ENCODE assay signal across 8 mouse cellular contexts in the genomic region with DNA sequence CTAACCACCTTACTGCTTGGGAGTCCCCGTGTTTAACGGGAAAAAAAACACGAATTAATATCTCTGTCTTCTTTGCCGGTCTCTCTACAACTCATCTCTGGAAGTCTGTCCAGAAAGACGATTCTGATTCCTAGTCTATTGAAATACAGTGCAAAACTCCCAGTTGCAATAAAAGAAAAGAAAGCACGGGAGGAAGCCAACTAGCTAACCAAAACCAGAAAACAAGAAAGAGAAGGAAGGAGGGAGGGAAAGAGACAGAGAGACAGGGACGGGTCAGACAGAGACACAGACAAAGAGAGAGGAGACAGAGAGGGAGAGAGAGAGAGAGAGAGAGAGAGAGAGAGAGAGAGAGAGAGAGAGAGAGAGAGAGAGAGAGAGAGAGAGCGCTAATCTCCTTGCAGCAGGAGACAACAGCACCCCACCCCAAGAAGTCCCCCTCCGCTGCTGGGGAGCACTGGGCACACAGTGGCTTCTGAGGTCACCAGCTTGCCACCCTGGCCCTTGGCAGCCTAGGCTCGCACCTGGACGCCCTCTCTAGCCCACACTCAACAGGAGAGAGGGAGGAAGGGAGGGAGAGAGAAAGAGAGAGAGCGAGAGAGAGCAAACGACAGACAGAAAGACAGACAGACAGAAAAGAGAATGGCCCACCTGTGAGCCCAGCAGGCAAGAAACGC.
DNase-seq lines count a peak whose midpoint lies in the region; ATAC-seq lines count a peak whose summit lies in the region.

No protein-coding gene starts in this region.

- H3K27me3 ChIP-seq in hindbrain, embryonic 11.5 days (ENCODE audit: control insufficient read depth, insufficient read depth, low read length): peaks cover 34% of the 10 kb centered on the region
- peaks cover 24% of the 10 kb centered on the region for H3K27me3 ChIP-seq in megakaryocyte, embryonic 14.5 days (replicated peaks)

- H3K4me1 ChIP-seq in hindbrain, embryonic 11.5 days (replicated peaks; ENCODE audit: control insufficient read depth, insufficient read depth, low read length): peaks cover 2% of the 10 kb centered on the region
- peaks cover 20% of the 10 kb centered on the region for H3K4me1 ChIP-seq in megakaryocyte, embryonic 14.5 days

- peak overlapping the region; percentile 78 for H3K4me2 ChIP-seq in hindbrain, embryonic 11.5 days (replicated peaks; ENCODE audit: low read depth, low read length)

- WGBS in hindbrain, embryonic 11.5 days: under 1% methylated on average over 14 of the region's 14 CpGs

- H3K4me3 ChIP-seq in hindbrain, embryonic 11.5 days (ENCODE audit: low read depth, low read length): peak overlapping the region; percentile 36
- peak overlapping the region; percentile 91 for H3K4me3 ChIP-seq in megakaryocyte, embryonic 14.5 days (replicated peaks)

- DNase-seq in adrenal gland, postnatal 14 days: peak; percentile 5
- DNase-seq in adrenal gland, postnatal 36 days: no peak
- DNase-seq in right cerebral cortex, postnatal 4 days: peak; percentile 11
- no peak for DNase-seq in right cerebral cortex, postnatal 10 days (ENCODE audit: low spot score in 2 of 2)
- peak; percentile 33 for DNase-seq in hindbrain, embryonic 11.5 days (ENCODE audit: low spot score)
- peak; percentile 23 to 25 for DNase-seq in thymus, postnatal 10 days (ENCODE audit: low spot score in 2 of 2)
- no peak for DNase-seq in left cerebral cortex, postnatal 14 days (ENCODE audit: low spot score in 2 of 2)

- H3K9me3 ChIP-seq in hindbrain, embryonic 11.5 days (ENCODE audit: control insufficient read depth, low read length): no peaks in the 10 kb centered on the region
- H3K9me3 ChIP-seq in megakaryocyte, embryonic 14.5 days: 0 out of 2 replicates have a peak, but pooled peaks cover 4% of the 10 kb centered on the region

- H3K9ac ChIP-seq in hindbrain, embryonic 11.5 days (ENCODE audit: low read depth, low read length): peak overlapping the region; percentile 62

- H3K27ac ChIP-seq in hindbrain, embryonic 11.5 days (ENCODE audit: low read depth, low read length): no peak overlapping the region

- no peaks in the 10 kb centered on the region for H3K36me3 ChIP-seq in hindbrain, embryonic 11.5 days (ENCODE audit: control insufficient read depth, insufficient read depth, low read length)
- H3K36me3 ChIP-seq in megakaryocyte, embryonic 14.5 days (replicated peaks; ENCODE audit: low read length): no peaks in the 10 kb centered on the region

- intact Hi-C loops in left cerebral cortex, postnatal 14 days (cut with DNase I): no loop called here

- peak; percentile 34 for ATAC-seq in hindbrain, embryonic 11.5 days (ENCODE audit: low FRiP score)

Comparison
In these comparisons a context has a peak if more than half of its experiments do, and no peak if none do; other contexts are left out.
1. DNase-seq: peak in adrenal gland, postnatal 14 days (single experiment), right cerebral cortex, postnatal 4 days (single experiment), hindbrain, embryonic 11.5 days (single experiment) and thymus, postnatal 10 days (2 of 2); none in adrenal gland, postnatal 36 days (0 of 2), right cerebral cortex, postnatal 10 days (0 of 2) and left cerebral cortex, postnatal 14 days (0 of 2).